Mouse (Mus musculus): ENCODE results near the gene Zbtb16. TPM values are rescaled to one million over a fixed set of nuclear protein-coding genes. Genes with fewer than 3 reads are reported as not detected.

Zbtb16 gene
- polyA plus RNA-seq, 1 experiment from 2014 or later = 19.7 TPM

- WGBS = 48% methylated on average over 9 of the region's 9 CpGs
- no peak for DNase-seq (ENCODE audit: low spot score)
- no peaks in the 10 kb centered on the region for H3K9me3 ChIP-seq (replicated peaks)
- H3K36me3 ChIP-seq = peaks cover 17% of the 10 kb centered on the region
- H3K4me1 ChIP-seq = peaks cover 25% of the 10 kb centered on the region
- no peak overlapping the region for H3K4me3 ChIP-seq
- no peaks in the 10 kb centered on the region for H3K27me3 ChIP-seq (ENCODE audit: low read depth, poor library complexity, severe bottlenecking)
- H3K27ac ChIP-seq = 0 out of 2 replicates have a peak overlapping the region, but pooled peaks have one; percentile 38
Measured at GRCm38 (mm10) chr9:48711296-48711781, 124.7 kb downstream of the Zbtb16 start.

GRCm38 (mm10) chr9:48710355-48711295 lies 125.4 kb downstream of the Zbtb16 start:
- H3K27me3 ChIP-seq (ENCODE audit: low read depth, poor library complexity, severe bottlenecking) = no peaks in the 10 kb centered on the region
- no peaks in the 10 kb centered on the region for H3K9me3 ChIP-seq (replicated peaks)
- H3K4me1 ChIP-seq = peaks cover 25% of the 10 kb centered on the region
- H3K36me3 ChIP-seq = peaks cover 10% of the 10 kb centered on the region
- H3K4me3 ChIP-seq = no peak overlapping the region
- no peak for DNase-seq (ENCODE audit: low spot score)
- no peak overlapping the region; the same call in 1 of the 2 replicates for H3K27ac ChIP-seq
- WGBS = 30% methylated on average over 17 of the region's 17 CpGs

- Histone ChIP-seq H3K4me1 (peaks cover 25% of the 10 kb centered on the region), H3K4me3 (no peak overlapping the region), H3K27me3 (ENCODE audit: low read depth, poor library complexity, severe bottlenecking) (no peaks in the 10 kb centered on the region), H3K36me3 (no peaks in the 10 kb centered on the region), H3K27ac (no peak overlapping the region), H3K9me3 (replicated peaks) (no peaks in the 10 kb centered on the region)
- DNase-seq (ENCODE audit: low spot score) = no peak
- 84% methylated on average over 6 of the region's 6 CpGs for WGBS
Measured at GRCm38 (mm10) chr9:48707824-48708229, 128.2 kb downstream of the Zbtb16 start.

GRCm38 (mm10) chr9:48707134-48707823 lies 128.7 kb downstream of the Zbtb16 start:
- peaks cover 25% of the 10 kb centered on the region for H3K4me1 ChIP-seq
- WGBS = 79% methylated on average over 14 of the region's 14 CpGs
- no peak overlapping the region for H3K4me3 ChIP-seq
- no peak for DNase-seq (ENCODE audit: low spot score)
- H3K27ac ChIP-seq = no peak overlapping the region
- no peaks in the 10 kb centered on the region for H3K9me3 ChIP-seq (replicated peaks)
- H3K27me3 ChIP-seq (ENCODE audit: low read depth, poor library complexity, severe bottlenecking) = no peaks in the 10 kb centered on the region
- no peaks in the 10 kb centered on the region for H3K36me3 ChIP-seq

- no peak for DNase-seq (ENCODE audit: low spot score)
- Histone ChIP-seq H3K4me1 (peaks cover 23% of the 10 kb centered on the region), H3K4me3 (no peak overlapping the region), H3K27me3 (ENCODE audit: low read depth, poor library complexity, severe bottlenecking) (no peaks in the 10 kb centered on the region), H3K36me3 (no peaks in the 10 kb centered on the region), H3K9me3 (replicated peaks) (no peaks in the 10 kb centered on the region), H3K27ac (no peak overlapping the region)
- WGBS = 80% methylated on average over 4 of the region's 4 CpGs
Measured at GRCm38 (mm10) chr9:48701296-48701695, 134.7 kb downstream of the Zbtb16 start.

- no peak for DNase-seq (ENCODE audit: low spot score)
- no peaks in the 10 kb centered on the region for H3K36me3 ChIP-seq
- H3K4me3 ChIP-seq = no peak overlapping the region
- H3K27ac ChIP-seq = no peak overlapping the region
- no peaks in the 10 kb centered on the region for H3K27me3 ChIP-seq (ENCODE audit: low read depth, poor library complexity, severe bottlenecking)
- peaks cover 27% of the 10 kb centered on the region for H3K4me1 ChIP-seq
- no peaks in the 10 kb centered on the region for H3K9me3 ChIP-seq (replicated peaks)
- WGBS = 49% methylated on average over 8 of the region's 8 CpGs
Measured at GRCm38 (mm10) chr9:48700871-48701270, 135.2 kb downstream of the Zbtb16 start.

- WGBS = 82% methylated on average over 2 of the region's 2 CpGs
- no peak for DNase-seq (ENCODE audit: low spot score)
- no peaks in the 10 kb centered on the region for H3K27me3 ChIP-seq (ENCODE audit: low read depth, poor library complexity, severe bottlenecking)
- no peaks in the 10 kb centered on the region for H3K36me3 ChIP-seq
- peaks cover 61% of the 10 kb centered on the region for H3K4me1 ChIP-seq
- H3K27ac ChIP-seq = 0 out of 2 replicates have a peak overlapping the region, but pooled peaks have one; percentile 27
- no peak overlapping the region for H3K4me3 ChIP-seq
- no peaks in the 10 kb centered on the region for H3K9me3 ChIP-seq (replicated peaks)
Measured at GRCm38 (mm10) chr9:48697470-48697815, 138.6 kb downstream of the Zbtb16 start.

GRCm38 (mm10) chr9:48696731-48697469 lies 139.1 kb downstream of the Zbtb16 start:
- H3K4me1 ChIP-seq = peaks cover 65% of the 10 kb centered on the region
- no peak for DNase-seq (ENCODE audit: low spot score)
- no peak overlapping the region for H3K4me3 ChIP-seq
- no peaks in the 10 kb centered on the region for H3K36me3 ChIP-seq
- no peaks in the 10 kb centered on the region for H3K27me3 ChIP-seq (ENCODE audit: low read depth, poor library complexity, severe bottlenecking)
- no peaks in the 10 kb centered on the region for H3K9me3 ChIP-seq (replicated peaks)
- 42% methylated on average over 12 of the region's 12 CpGs for WGBS
- peak overlapping the region; percentile 27; the same call in 1 of the 2 replicates for H3K27ac ChIP-seq

GRCm38 (mm10) chr9:48696330-48696729 lies 139.7 kb downstream of the Zbtb16 start:
- H3K27me3 ChIP-seq (ENCODE audit: low read depth, poor library complexity, severe bottlenecking) = no peaks in the 10 kb centered on the region
- no peak for DNase-seq (ENCODE audit: low spot score)
- peak overlapping the region; percentile 27; the same call in 1 of the 2 replicates for H3K27ac ChIP-seq
- 51% methylated on average over 4 of the region's 4 CpGs for WGBS
- no peak overlapping the region for H3K4me3 ChIP-seq
- H3K4me1 ChIP-seq = peaks cover 64% of the 10 kb centered on the region
- H3K9me3 ChIP-seq (replicated peaks) = no peaks in the 10 kb centered on the region
- H3K36me3 ChIP-seq = no peaks in the 10 kb centered on the region

- H3K27me3 ChIP-seq (ENCODE audit: low read depth, poor library complexity, severe bottlenecking) = no peaks in the 10 kb centered on the region
- 84% methylated on average over 4 of the region's 4 CpGs for WGBS
Measured at GRCm38 (mm10) chr9:48695796-48696195, 140.2 kb downstream of the Zbtb16 start.

GRCm38 (mm10) chr9:48694616-48695061 lies 141.4 kb downstream of the Zbtb16 start:
- DNase-seq (ENCODE audit: low spot score) = peak; percentile 58
- Histone ChIP-seq H3K4me1 (peaks cover 60% of the 10 kb centered on the region), H3K36me3 (no peaks in the 10 kb centered on the region), H3K27ac (peak overlapping the region; percentile 51; the same call in 1 of the 2 replicates), H3K27me3 (ENCODE audit: low read depth, poor library complexity, severe bottlenecking) (no peaks in the 10 kb centered on the region), H3K4me3 (no peak overlapping the region), H3K9me3 (replicated peaks) (no peaks in the 10 kb centered on the region)
- 4% methylated on average over 10 of the region's 10 CpGs for WGBS

More at GRCm38 (mm10) chr9:48695796-48696195, 140.2 kb downstream of the Zbtb16 start:
- no peaks in the 10 kb centered on the region for H3K36me3 ChIP-seq
- no peak overlapping the region for H3K4me3 ChIP-seq
- peaks cover 58% of the 10 kb centered on the region for H3K4me1 ChIP-seq
- H3K27ac ChIP-seq = no peak overlapping the region
- no peak for DNase-seq (ENCODE audit: low spot score)
- no peaks in the 10 kb centered on the region for H3K9me3 ChIP-seq (replicated peaks)

- Histone ChIP-seq H3K27ac (peak overlapping the region; percentile 16), H3K4me3 (no peak overlapping the region), H3K9me3 (replicated peaks) (no peaks in the 10 kb centered on the region), H3K4me1 (peaks cover 64% of the 10 kb centered on the region), H3K27me3 (ENCODE audit: low read depth, poor library complexity, severe bottlenecking) (peaks cover 7% of the 10 kb centered on the region; the same call in 1 of the 2 replicates), H3K36me3 (no peaks in the 10 kb centered on the region)
- no peak for DNase-seq (ENCODE audit: low spot score)
- WGBS = 61% methylated on average over 7 of the region's 7 CpGs
Measured at GRCm38 (mm10) chr9:48693696-48694095, 142.3 kb downstream of the Zbtb16 start.
